Mouse (Mus musculus) forebrain, embryonic 16.5 days (tissue): ENCODE results near the gene Lcn6. TPM values are rescaled to one million over a fixed set of nuclear protein-coding genes. Genes with fewer than 3 reads are reported as not detected.

Source experiments
- ATAC-seq: fragments of 200-750 bp; cut with Nextera tagmentation; 2 replicates; pipeline ENCODE4 v1.8.0; 2017; ENCODE audit warnings: mild to moderate bottlenecking, moderate library complexity
- H3K27ac ChIP-seq: fragments of 300-500 bp; sonication (generic); 2 replicates; pipeline ENCODE4 v1.5.1; 2014; ENCODE audit warnings: low read length, control low read depth
- H3K27me3 ChIP-seq: fragments of 300-500 bp; sonication (generic); replicated peaks from 2 replicates; pipeline ENCODE4 v1.6.1; 2014; ENCODE audit warnings: low read length; ENCODE audit not compliant: control insufficient read depth, insufficient read depth
- H3K36me3 ChIP-seq: fragments of 300-500 bp; sonication (generic); 2 replicates; pipeline ENCODE4 v1.6.1; 2014; ENCODE audit not compliant: control insufficient read depth, insufficient read depth
- H3K4me1 ChIP-seq: fragments of 300-500 bp; sonication (generic); replicated peaks from 2 replicates; pipeline ENCODE4 v1.6.1; 2014; ENCODE audit warnings: low read length; ENCODE audit not compliant: control insufficient read depth, insufficient read depth
- H3K4me2 ChIP-seq: fragments of 300-500 bp; sonication (generic); 2 replicates; pipeline ENCODE4 v1.6.1; 2014; ENCODE audit warnings: mild to moderate bottlenecking, low read length, control low read depth
- H3K4me3 ChIP-seq: fragments of 300-500 bp; sonication (generic); replicated peaks from 2 replicates; pipeline ENCODE4 v1.5.1; 2014; ENCODE audit warnings: mild to moderate bottlenecking, low read length, control low read depth
- H3K9ac ChIP-seq: fragments of 300-500 bp; sonication (generic); replicated peaks from 2 replicates; pipeline ENCODE4 v1.6.1; 2014; ENCODE audit warnings: low read depth, low read length, control low read depth
- H3K9me3 ChIP-seq: fragments of 300-500 bp; sonication (generic); 2 replicates; pipeline ENCODE4 v1.6.1; 2016; ENCODE audit warnings: low read length; ENCODE audit not compliant: control insufficient read depth
- WGBS: fragments of 180-500 bp; shearing (Covaris S2); extraction: QIAGEN DNeasy Blood & Tissue Kit; methylation state at CpG from one replicate; pipeline ENCODE4 v1.1.7; 2014; 5-methylcytosine and 5-hydroxymethylcytosine counted together
- polyA plus RNA-seq: library from polyadenylated mRNA; unstranded; fragments of >200 nt; fragmentation: Nextera tagmentation; extraction: Ambion mirVana; gene quantifications from 2 replicates; pipeline ENCODE4 v1.2.1, GENCODE M21; 2015

The Lcn6 gene
- polyA plus RNA-seq: not detected in 2 replicates

DNA sequence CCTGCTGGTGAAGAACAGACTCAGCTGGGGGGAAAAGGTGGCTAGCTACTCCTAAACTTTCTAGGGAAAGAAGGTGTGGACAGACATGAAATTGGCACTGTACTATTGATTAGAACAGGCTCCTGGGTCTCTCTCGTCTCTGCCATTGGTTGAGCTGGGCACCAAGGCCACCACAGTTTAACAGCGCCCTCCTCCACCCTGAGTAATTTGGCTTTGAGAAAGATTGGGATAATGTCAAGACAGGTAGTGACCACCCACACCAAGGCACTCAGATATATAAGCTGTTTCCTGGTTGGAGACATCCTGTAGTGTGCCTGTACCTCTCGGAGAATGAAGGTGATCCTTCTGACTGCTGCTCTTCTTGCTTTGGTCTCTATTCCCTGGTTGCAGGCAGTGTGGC lies at the start of gene Lcn6:
TSS of gene Lcn6 (plus strand) at position 301 of the 400 bp plus-strand sequence.
- no peak within 1 kb of the TSS for H3K4me2 ChIP-seq
- H3K4me1 ChIP-seq: no peaks in the 10 kb centered on the region
- no peak within 1 kb of the TSS for H3K4me3 ChIP-seq
- H3K36me3 ChIP-seq: no peaks in the 10 kb centered on the region
- no peak within 1 kb of the TSS for H3K9ac ChIP-seq
- ATAC-seq: no peak
- H3K27me3 ChIP-seq: no peaks in the 10 kb centered on the region
- no peak within 1 kb of the TSS for H3K27ac ChIP-seq
- H3K9me3 ChIP-seq: no peaks in the 10 kb centered on the region
- WGBS: 94% methylated on average over 3 of the region's 3 CpGs

DNA sequence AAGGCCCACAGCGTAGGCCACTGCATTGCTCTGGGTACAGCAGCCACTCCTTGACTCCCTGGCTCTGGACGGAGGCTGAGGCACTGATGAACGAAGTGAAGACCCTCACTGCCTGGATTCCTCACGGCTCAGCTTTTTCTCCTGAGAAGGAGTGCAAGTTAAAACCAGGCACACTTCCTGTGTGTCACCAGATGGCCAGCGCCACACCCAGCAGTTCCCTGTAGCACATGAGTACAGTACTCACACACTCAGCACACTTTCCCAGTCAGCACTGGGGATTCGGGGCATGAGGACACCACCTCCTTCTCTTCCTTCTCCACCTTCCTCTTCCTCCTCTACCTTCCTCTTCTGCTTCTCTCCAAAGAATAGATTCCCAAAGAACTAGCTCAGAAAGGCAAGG lies 48.8 kb upstream of the Lcn6 start, which contains the start of gene Fcna:
TSS of gene Fcna (minus strand) at position 220 of the 400 bp plus-strand sequence.
- H3K4me3 ChIP-seq: no peak within 1 kb of the TSS
- ATAC-seq: no peak
- no peaks in the 10 kb centered on the region for H3K36me3 ChIP-seq
- H3K27ac ChIP-seq: no peak within 1 kb of the TSS
- no peak within 1 kb of the TSS for H3K4me2 ChIP-seq
- no peaks in the 10 kb centered on the region for H3K27me3 ChIP-seq
- WGBS: 80% methylated on average over 6 of the region's 6 CpGs
- H3K4me1 ChIP-seq: no peaks in the 10 kb centered on the region
- H3K9ac ChIP-seq: no peak within 1 kb of the TSS
- no peaks in the 10 kb centered on the region for H3K9me3 ChIP-seq

DNA sequence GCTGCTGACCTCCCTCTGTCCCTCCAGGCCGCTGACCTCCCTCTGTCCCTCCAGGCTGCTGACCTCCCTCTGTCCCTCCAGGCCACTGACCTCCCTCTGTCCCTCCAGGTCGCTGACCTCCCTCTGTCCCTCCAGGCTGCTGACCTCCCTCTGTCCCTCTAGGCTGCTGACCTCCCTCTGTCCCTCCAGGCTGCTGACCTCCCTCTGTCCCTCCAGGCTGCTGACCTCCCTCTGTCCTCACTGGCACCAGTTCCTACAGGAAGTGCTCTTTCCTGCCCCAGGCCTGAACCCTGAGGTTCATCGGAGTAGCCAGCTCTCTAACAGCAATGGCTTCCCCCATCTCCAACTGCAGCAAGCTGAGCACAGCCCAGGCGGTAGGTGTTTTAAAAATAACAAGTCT lies 47.8 kb upstream of the Lcn6 start:
- Histone ChIP-seq H3K4me3 (no peak overlapping the region), H3K9ac (no peak overlapping the region), H3K4me2 (no peak overlapping the region), H3K36me3 (no peaks in the 10 kb centered on the region), H3K27me3 (no peaks in the 10 kb centered on the region), H3K9me3 (no peaks in the 10 kb centered on the region), H3K27ac (no peak overlapping the region), H3K4me1 (no peaks in the 10 kb centered on the region)
- 60% methylated on average over 4 of the region's 4 CpGs for WGBS
- no peak for ATAC-seq

DNA sequence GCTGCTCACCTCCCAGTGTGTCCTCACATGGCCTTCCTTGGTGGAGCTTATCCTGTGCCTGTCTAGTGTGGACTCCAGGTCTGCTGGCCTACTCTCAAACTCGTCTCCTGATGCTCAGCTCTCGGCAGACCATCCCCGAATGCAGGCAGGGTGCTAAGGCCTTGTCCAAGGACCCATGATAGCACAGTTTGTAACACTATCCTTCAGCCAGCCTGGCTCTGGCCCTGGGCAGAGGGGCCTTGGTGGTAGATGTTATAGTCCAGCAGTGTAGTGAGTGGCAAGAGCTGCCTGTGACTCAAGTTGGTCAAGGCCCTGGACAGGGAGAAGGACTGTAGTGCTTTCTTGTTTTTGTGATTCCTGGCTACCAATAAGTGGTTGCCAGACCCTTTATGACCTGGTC lies 43.0 kb upstream of the Lcn6 start:
- H3K27me3 ChIP-seq: no peaks in the 10 kb centered on the region
- H3K9me3 ChIP-seq: no peaks in the 10 kb centered on the region
- no peaks in the 10 kb centered on the region for H3K4me1 ChIP-seq
- WGBS: 84% methylated on average over 3 of the region's 3 CpGs
- ATAC-seq: no peak
- H3K9ac ChIP-seq: no peak overlapping the region
- H3K4me3 ChIP-seq: no peak overlapping the region
- no peaks in the 10 kb centered on the region for H3K36me3 ChIP-seq
- no peak overlapping the region for H3K4me2 ChIP-seq
- no peak overlapping the region for H3K27ac ChIP-seq

DNA sequence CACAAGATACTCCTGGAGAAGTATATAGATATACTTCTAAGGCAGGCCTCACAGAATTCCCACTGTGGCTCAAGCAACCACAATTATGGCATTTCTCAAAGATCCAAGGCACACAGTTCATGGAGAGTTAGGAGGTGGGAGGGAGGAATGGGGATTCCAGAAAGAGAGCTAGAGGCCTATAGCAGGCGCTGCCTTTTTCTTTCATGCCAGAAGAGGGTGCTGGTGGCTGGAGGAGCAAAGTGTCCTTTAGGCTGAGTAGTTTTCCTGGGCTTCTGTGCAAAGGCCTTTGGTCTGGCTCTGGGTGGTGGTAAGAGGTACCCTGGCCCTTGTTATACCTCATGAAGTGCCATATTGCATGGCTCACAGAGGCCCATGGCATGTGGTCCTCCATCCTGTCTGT lies 42.5 kb upstream of the Lcn6 start:
- Histone ChIP-seq H3K4me1 (no peaks in the 10 kb centered on the region), H3K4me2 (no peak overlapping the region), H3K27ac (no peak overlapping the region), H3K4me3 (no peak overlapping the region), H3K9ac (no peak overlapping the region), H3K9me3 (no peaks in the 10 kb centered on the region), H3K27me3 (no peaks in the 10 kb centered on the region), H3K36me3 (no peaks in the 10 kb centered on the region)
- no peak for ATAC-seq
- 44% methylated on average over 1 of the region's 1 CpGs for WGBS

DNA sequence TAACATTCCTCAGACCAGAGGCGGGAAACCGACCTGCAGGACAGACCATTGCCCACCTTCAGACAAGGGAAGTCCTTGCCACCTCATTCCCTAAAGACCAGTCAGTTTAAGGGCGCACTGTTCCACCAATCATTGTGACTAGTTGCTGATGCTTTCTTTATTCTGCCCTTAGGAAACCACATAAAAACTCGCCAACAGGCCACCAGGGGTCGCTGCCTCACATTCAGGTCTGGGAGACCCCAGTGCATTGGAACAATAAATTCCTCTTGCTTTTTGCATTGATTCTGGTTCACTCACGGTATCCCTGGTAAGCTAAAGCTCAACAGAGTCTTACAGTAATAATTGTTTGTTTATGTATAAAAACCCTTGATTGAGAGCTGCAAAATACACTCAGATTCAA lies 36.7 kb upstream of the Lcn6 start:
- Histone ChIP-seq H3K27ac (no peak overlapping the region), H3K36me3 (no peaks in the 10 kb centered on the region), H3K9me3 (no peaks in the 10 kb centered on the region), H3K4me3 (no peak overlapping the region), H3K4me1 (no peaks in the 10 kb centered on the region), H3K4me2 (no peak overlapping the region), H3K9ac (no peak overlapping the region), H3K27me3 (no peaks in the 10 kb centered on the region)
- WGBS: 11% methylated on average over 6 of the region's 6 CpGs
- ATAC-seq: no peak

DNA sequence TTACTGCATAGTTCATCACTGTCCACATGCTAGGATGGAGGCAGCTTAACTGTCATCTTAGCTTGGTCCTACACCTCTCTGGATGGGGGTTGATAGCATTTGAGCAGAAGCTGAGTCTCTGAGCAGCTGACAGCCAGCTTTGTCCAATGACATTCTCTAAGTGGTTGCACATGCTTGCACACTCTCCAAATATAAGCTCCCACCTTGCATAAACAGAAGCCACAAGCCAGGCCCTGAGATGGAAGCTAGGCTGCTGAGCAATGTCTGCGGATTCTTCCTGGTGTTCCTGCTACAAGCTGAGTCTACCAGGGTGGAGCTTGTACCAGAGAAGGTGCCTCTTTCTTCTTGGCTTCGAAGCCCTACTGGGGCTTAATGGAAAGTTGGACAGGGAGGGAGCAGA lies 23.7 kb upstream of the Lcn6 start, which contains the start of gene Lcn8:
TSS of gene Lcn8 (plus strand) at position 219 of the 400 bp plus-strand sequence.
- H3K9me3 ChIP-seq: no peaks in the 10 kb centered on the region

DNA sequence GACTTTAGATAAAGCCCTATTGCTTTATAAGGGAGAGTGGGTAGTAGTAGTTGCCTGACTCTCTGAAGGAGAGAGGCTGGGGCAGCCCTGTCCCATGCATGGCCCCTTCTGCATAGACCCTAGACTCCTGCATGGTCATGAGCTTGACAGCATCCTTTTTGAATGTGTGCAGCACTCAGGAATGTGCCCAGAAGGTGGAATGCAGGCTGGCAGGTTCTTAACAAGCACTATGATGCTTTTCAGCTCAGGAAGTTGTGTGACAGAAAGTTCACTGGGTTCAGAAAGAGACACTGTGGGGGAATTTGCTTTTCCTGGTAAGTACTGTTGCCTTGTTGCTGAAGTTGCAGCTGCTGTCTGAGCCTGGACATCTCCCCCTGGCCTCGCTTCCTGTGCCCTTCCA lies 22.1 kb upstream of the Lcn6 start:
- Histone ChIP-seq H3K27me3 (no peaks in the 10 kb centered on the region), H3K4me1 (no peaks in the 10 kb centered on the region), H3K27ac (no peak overlapping the region), H3K9me3 (no peaks in the 10 kb centered on the region), H3K4me2 (no peak overlapping the region), H3K4me3 (no peak overlapping the region), H3K9ac (no peak overlapping the region), H3K36me3 (no peaks in the 10 kb centered on the region)
- ATAC-seq: no peak
- WGBS: 65% methylated on average over 1 of the region's 1 CpGs

More for the DNA sequence above, 23.7 kb upstream of the Lcn6 start, which contains the start of gene Lcn8:
- Histone ChIP-seq H3K4me3 (no peak within 1 kb of the TSS), H3K4me2 (no peak within 1 kb of the TSS), H3K27ac (no peak within 1 kb of the TSS), H3K36me3 (no peaks in the 10 kb centered on the region), H3K4me1 (no peaks in the 10 kb centered on the region), H3K9ac (no peak within 1 kb of the TSS), H3K27me3 (no peaks in the 10 kb centered on the region)
- no peak for ATAC-seq
- WGBS: 66% methylated on average over 2 of the region's 2 CpGs

DNA sequence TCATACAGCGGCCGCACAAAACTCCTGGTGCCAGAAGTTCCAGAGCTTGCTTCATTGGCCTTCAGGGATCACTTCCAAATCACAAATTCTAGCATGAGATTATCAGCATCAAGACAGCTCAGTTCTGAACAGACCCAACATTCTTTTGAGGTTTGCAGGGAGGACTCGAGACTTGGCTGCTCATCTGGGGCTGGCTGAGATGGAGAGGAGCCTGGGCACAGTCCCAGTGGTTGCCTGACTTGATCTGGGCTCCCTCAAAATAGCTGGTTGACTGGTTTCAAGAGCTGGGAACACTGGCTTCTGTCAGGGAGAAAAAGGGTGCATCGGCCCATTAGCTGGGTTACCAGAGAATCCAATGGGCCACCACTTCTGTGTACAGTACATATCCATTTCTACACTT lies 19.9 kb upstream of the Lcn6 start:
- H3K36me3 ChIP-seq: no peaks in the 10 kb centered on the region
- H3K27ac ChIP-seq: no peak overlapping the region
- no peak overlapping the region for H3K9ac ChIP-seq
- H3K27me3 ChIP-seq: no peaks in the 10 kb centered on the region
- no peak overlapping the region for H3K4me3 ChIP-seq
- ATAC-seq: no peak
- 84% methylated on average over 4 of the region's 4 CpGs for WGBS
- H3K4me2 ChIP-seq: no peak overlapping the region
- no peaks in the 10 kb centered on the region for H3K4me1 ChIP-seq
- H3K9me3 ChIP-seq: no peaks in the 10 kb centered on the region

DNA sequence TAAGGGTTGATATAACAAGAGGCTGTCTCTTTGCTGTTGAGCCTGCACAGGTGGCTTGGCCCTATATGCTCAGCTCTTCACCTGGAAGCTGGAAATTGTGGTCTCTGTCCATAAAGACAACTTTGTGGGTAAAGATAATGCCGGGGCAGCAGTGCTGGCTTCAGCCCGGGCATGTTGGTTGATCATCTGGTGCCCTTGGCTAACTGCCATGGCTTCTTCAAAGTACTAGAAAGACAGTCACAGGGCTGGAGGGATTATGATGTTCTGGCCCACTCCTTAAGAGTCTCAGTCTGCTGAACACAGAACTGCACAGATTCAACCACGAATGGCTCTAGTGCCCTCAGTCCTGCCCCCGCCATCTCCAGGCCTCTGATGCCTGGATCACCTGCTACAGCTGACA lies 19.3 kb upstream of the Lcn6 start:
- no peaks in the 10 kb centered on the region for H3K27me3 ChIP-seq
- WGBS: 66% methylated on average over 4 of the region's 4 CpGs
- no peak overlapping the region for H3K4me2 ChIP-seq
- no peaks in the 10 kb centered on the region for H3K9me3 ChIP-seq
- no peak overlapping the region for H3K27ac ChIP-seq
- no peak overlapping the region for H3K4me3 ChIP-seq
- H3K9ac ChIP-seq: no peak overlapping the region
- no peak for ATAC-seq
- H3K36me3 ChIP-seq: no peaks in the 10 kb centered on the region
- H3K4me1 ChIP-seq: no peaks in the 10 kb centered on the region
